8 mouse cellular contexts compared by ENCODE assay signal in genomic region chr9:63879710-63880428, GRCm38 (mm10).
A peak's percentile ranks its signal among the peaks of the same experiment; 100 is the strongest.
DNase-seq lines count a peak whose midpoint lies in the region; ATAC-seq and TF ChIP-seq lines count a peak whose summit lies in the region.

No protein-coding gene starts in this region.

- no peak overlapping the region for H3K27ac ChIP-seq in lung, embryonic 14.5 days (ENCODE audit: low read depth)
- H3K27ac ChIP-seq in embryonic facial prominence, embryonic 14.5 days (replicated peaks; ENCODE audit: low read depth, low read length): peak overlapping the region; percentile 23; the same call in 1 of the 2 replicates
- no peak overlapping the region for H3K27ac ChIP-seq in limb, embryonic 12.5 days
- H3K27ac ChIP-seq in stomach, embryonic 14.5 days (ENCODE audit: low read length): no peak overlapping the region

- DNase-seq in lung, embryonic 14.5 days: peak; percentile 65
- DNase-seq in lung, postnatal 14 days: no peak
- peak; percentile 57 for DNase-seq in embryonic facial prominence, embryonic 14.5 days (ENCODE audit: low spot score)
- no peak for DNase-seq in lung, postnatal 4 days
- no peak for DNase-seq in cerebellum, postnatal 36 days

- no peaks in the 10 kb centered on the region for H3K9me3 ChIP-seq in lung, embryonic 14.5 days (ENCODE audit: low read depth, low read length)
- no peaks in the 10 kb centered on the region for H3K9me3 ChIP-seq in embryonic facial prominence, embryonic 14.5 days (ENCODE audit: control insufficient read depth, low read length)
- H3K9me3 ChIP-seq in limb, embryonic 12.5 days: peaks cover 3% of the 10 kb centered on the region; the same call in 1 of the 2 replicates
- no peaks in the 10 kb centered on the region for H3K9me3 ChIP-seq in stomach, embryonic 14.5 days (ENCODE audit: control insufficient read depth, low read depth, low read length)

- H3K9ac ChIP-seq in lung, embryonic 14.5 days: 0 out of 2 replicates have a peak overlapping the region, but pooled peaks have one; percentile 14
- H3K9ac ChIP-seq in embryonic facial prominence, embryonic 14.5 days (ENCODE audit: low read depth, low read length): peak overlapping the region; percentile 41; the same call in 1 of the 2 replicates
- H3K9ac ChIP-seq in limb, embryonic 12.5 days (replicated peaks): no peak overlapping the region
- no peak overlapping the region for H3K9ac ChIP-seq in stomach, embryonic 14.5 days (replicated peaks; ENCODE audit: low read depth, low read length)

- H3K4me1 ChIP-seq in lung, embryonic 14.5 days (ENCODE audit: insufficient read depth): peaks cover 8% of the 10 kb centered on the region; the same call in 1 of the 2 replicates
- peaks cover 29% of the 10 kb centered on the region for H3K4me1 ChIP-seq in embryonic facial prominence, embryonic 14.5 days (ENCODE audit: control insufficient read depth, insufficient read depth, low read length)
- H3K4me1 ChIP-seq in limb, embryonic 12.5 days (replicated peaks): peaks cover 31% of the 10 kb centered on the region
- peaks cover 8% of the 10 kb centered on the region; the same call in 1 of the 2 replicates for H3K4me1 ChIP-seq in stomach, embryonic 14.5 days (ENCODE audit: control insufficient read depth, insufficient read depth, low read length)

- H3K4me3 ChIP-seq in lung, embryonic 14.5 days (ENCODE audit: low read depth, low read length): no peak overlapping the region; the same call in 1 of the 2 replicates
- H3K4me3 ChIP-seq in embryonic facial prominence, embryonic 14.5 days (ENCODE audit: low read depth, low read length): peak overlapping the region; percentile 21
- H3K4me3 ChIP-seq in limb, embryonic 12.5 days (replicated peaks): peak overlapping the region; percentile 23
- H3K4me3 ChIP-seq in stomach, embryonic 14.5 days (ENCODE audit: low read depth, low read length): peak overlapping the region; percentile 17

- H3K4me2 ChIP-seq in lung, embryonic 14.5 days: peak overlapping the region; percentile 55
- peak overlapping the region; percentile 52 for H3K4me2 ChIP-seq in embryonic facial prominence, embryonic 14.5 days (ENCODE audit: low read depth, low read length)
- peak overlapping the region; percentile 55 for H3K4me2 ChIP-seq in limb, embryonic 12.5 days
- peak overlapping the region; percentile 40 for H3K4me2 ChIP-seq in stomach, embryonic 14.5 days (replicated peaks; ENCODE audit: low read depth, low read length)

- ATAC-seq in lung, embryonic 14.5 days (ENCODE audit: insufficient read depth): no peak
- ATAC-seq in embryonic facial prominence, embryonic 14.5 days (ENCODE audit: low read depth): peak; percentile 30; the same call in 1 of the 2 replicates
- no peak for ATAC-seq in limb, embryonic 12.5 days (ENCODE audit: insufficient number of reproducible peaks, insufficient read depth, low FRiP score, low TSS enrichment, low read depth)
- ATAC-seq in stomach, embryonic 14.5 days (ENCODE audit: insufficient number of reproducible peaks, insufficient read depth, low FRiP score, low read depth): no peak
- ATAC-seq in cerebellum, adult (ENCODE audit: insufficient number of reproducible peaks, low FRiP score, low TSS enrichment): no peak

- H3K27me3 ChIP-seq in lung, embryonic 14.5 days (ENCODE audit: insufficient read depth, low read length): no peaks in the 10 kb centered on the region
- H3K27me3 ChIP-seq in embryonic facial prominence, embryonic 14.5 days (replicated peaks; ENCODE audit: control insufficient read depth, insufficient read depth, low read length): no peaks in the 10 kb centered on the region
- H3K27me3 ChIP-seq in limb, embryonic 12.5 days: peaks cover 7% of the 10 kb centered on the region
- no peaks in the 10 kb centered on the region for H3K27me3 ChIP-seq in stomach, embryonic 14.5 days (ENCODE audit: control insufficient read depth, insufficient read depth, low read length)

- 21% methylated on average over 15 of the region's 15 CpGs for WGBS in lung, embryonic 14.5 days
- 24% methylated on average over 15 of the region's 15 CpGs for WGBS in embryonic facial prominence, embryonic 14.5 days
- 22% methylated on average over 15 of the region's 15 CpGs for WGBS in limb, embryonic 12.5 days
- 18% methylated on average over 15 of the region's 15 CpGs for whole genome bisulfite sequencing in stomach, embryonic 14.5 days

- TF ChIP-seq CTCF in lung, embryonic 14.5 days (IDR thresholded peaks at IDR 0.05; ENCODE audit: low read depth): no peak

- H3K36me3 ChIP-seq in lung, embryonic 14.5 days (ENCODE audit: insufficient read depth): no peaks in the 10 kb centered on the region
- no peaks in the 10 kb centered on the region for H3K36me3 ChIP-seq in embryonic facial prominence, embryonic 14.5 days (ENCODE audit: control insufficient read depth, insufficient read depth, low read length)
- no peaks in the 10 kb centered on the region for H3K36me3 ChIP-seq in limb, embryonic 12.5 days
- H3K36me3 ChIP-seq in stomach, embryonic 14.5 days (ENCODE audit: control insufficient read depth, insufficient read depth, low read length): no peaks in the 10 kb centered on the region

Comparison
In these comparisons a context has a peak if more than half of its experiments do, and no peak if none do; other contexts are left out.
1. DNase-seq: peak in lung, embryonic 14.5 days (single experiment) and embryonic facial prominence, embryonic 14.5 days (single experiment); none in lung, postnatal 14 days (single experiment), lung, postnatal 4 days (0 of 2) and cerebellum, postnatal 36 days (0 of 2).
2. H3K9ac ChIP-seq: peak in lung, embryonic 14.5 days (single experiment) and embryonic facial prominence, embryonic 14.5 days (single experiment); none in limb, embryonic 12.5 days (single experiment) and stomach, embryonic 14.5 days (single experiment).
3. Peak in every context shown above with its lines, with median percentiles within 50 percentile points of each other: H3K4me2 ChIP-seq.